Mouse (Mus musculus): ENCODE measurements around the gene Ptchd4.

The Ptchd4 gene

GRCm38 (mm10) chr17:42315669-42316611, at the start of gene Ptchd4:
Gene Ptchd4, plus strand, starts transcription at chr17:42315947.
- peak; percentile 28 for DNase-seq

GRCm38 (mm10) chr17:42276861-42277260, 38.9 kb upstream of the Ptchd4 start:
- no peak for DNase-seq

- DNase-seq = no peak
These were observed 31.4 kb upstream of the Ptchd4 start for GRCm38 (mm10) chr17:42284391-42284790.

GRCm38 (mm10) chr17:42286255-42286654, 29.5 kb upstream of the Ptchd4 start:
- no peak for DNase-seq

DNA sequence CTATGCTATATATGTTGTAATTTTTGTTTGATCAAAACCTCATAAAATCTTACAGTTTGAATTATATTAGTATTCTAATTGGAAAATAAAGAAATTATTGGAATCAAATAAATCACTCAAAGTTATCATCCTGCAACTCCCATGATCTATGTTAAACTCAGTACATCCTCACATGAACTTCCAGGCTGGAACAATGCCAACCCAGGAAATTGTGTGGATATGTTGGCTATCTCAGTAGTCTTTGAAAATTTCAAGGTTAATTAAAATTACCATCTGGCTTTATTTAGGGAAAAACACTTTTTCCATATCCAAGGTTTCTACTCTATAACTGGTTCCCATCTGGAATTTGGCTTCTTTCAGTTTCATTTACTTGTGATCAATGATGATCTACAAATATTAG, 25.4 kb upstream of the Ptchd4 start:
- no peak for DNase-seq

DNA sequence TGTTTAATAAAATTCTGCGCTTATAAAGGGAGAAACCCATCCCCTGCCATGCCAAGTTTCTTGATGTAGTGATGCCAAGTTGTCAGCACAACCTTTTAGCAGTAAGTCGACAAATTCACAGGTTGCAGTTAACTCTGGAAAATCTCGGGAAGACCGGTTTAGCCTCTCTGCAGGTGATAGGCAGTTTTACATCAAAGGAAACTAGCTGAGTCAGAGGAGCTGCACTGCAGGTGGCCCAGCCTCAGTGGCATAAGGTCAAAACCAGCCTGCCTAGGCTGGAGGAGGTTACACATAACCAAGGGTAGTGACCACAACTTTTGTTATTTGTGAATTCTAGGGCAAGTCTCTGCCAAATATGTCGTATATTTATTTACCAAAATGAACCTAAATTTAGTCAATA, 24.0 kb upstream of the Ptchd4 start:
- DNase-seq = no peak

- DNase-seq = no peak
These were observed 17.8 kb upstream of the Ptchd4 start for GRCm38 (mm10) chr17:42297986-42298385.

DNA sequence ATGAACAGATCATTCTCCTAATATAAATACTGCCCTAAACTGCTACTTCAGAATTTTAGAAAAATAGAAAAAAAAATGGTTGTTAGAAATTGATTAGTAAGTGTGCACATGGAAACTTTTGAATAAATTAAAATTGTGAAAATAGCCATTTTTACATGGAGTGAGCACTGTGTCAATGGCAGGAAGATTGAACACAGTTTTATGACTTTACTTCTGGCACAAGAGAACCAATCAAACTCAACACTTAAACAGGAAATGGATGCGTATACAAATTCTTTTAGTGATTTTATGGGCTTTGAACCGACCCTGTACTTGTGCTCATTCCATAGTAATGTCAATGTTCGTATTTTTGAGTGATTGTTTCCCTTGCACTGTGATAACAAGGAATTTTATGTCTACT, 16.1 kb upstream of the Ptchd4 start:
- DNase-seq = no peak

GRCm38 (mm10) chr17:42303062-42303577, 12.6 kb upstream of the Ptchd4 start:
- DNase-seq = no peak

- DNase-seq = no peak
These were observed 11.5 kb upstream of the Ptchd4 start for GRCm38 (mm10) chr17:42304262-42304661.

GRCm38 (mm10) chr17:42307001-42307400, 8.7 kb upstream of the Ptchd4 start:
- no peak for DNase-seq

DNA sequence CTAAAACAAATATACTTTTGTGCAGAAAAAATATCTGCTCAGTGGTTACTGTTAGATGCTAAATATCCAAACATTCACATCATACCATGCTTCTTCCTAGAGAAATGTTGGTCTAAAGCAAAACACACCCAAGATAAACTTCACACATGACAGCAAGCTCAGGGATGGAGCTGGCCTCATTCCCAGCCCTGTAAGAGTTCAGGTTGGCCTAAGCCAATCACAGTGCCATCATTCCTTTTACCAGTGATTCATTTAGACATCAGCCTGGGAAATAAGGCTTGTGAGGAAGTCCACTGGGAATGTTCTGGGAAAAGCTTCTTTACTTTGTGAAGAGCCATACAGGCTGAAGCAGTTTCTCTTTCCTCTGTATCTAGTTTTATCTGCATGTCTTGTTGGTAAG, 5.6 kb upstream of the Ptchd4 start:
- DNase-seq = no peak

GRCm38 (mm10) chr17:42316612-42316982, 850 bp downstream of the Ptchd4 start:
- peak; percentile 13 for DNase-seq

DNA sequence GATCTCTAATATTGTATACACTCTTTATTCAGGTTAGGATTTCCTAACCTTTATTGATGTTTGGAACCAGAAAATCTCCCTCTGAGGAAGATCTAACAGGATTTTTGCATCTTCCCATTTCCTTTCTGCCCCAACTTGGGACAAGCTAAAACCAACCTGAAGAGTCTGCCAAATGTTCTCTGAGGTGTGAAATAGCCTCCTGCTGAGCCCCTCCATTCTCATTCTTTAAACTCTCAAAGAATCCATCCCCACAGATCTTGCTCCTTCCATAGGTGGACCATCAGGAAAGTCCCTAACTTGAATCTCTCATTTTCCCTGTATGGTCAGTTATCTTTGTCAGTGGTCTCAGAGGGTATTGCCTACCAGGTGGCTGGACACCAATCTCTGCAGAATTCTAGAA, 20.0 kb downstream of the Ptchd4 start:
- DNase-seq = no peak

- no peak for DNase-seq
These were observed 20.8 kb downstream of the Ptchd4 start for GRCm38 (mm10) chr17:42336571-42336970.

GRCm38 (mm10) chr17:42346027-42346426, 30.3 kb downstream of the Ptchd4 start:
- no peak for DNase-seq

DNA sequence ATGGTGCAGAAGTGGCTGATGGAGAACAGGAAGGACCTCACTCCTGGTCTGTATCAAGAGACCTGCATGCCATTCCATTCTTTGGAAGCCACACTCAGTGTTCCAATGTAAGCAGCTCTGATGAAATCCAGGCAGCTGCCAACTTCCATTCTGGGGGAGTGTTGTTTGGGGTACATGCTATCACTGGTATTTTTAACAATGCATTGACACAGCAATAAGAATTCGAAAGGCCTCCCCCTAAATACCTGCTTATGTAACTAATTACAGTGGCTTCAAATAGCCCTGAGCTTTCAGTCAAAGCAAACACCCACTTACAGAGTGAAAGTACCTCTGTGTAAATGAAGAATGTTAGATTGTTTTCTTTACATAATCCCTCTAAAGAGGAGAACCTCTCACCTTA, 42.7 kb downstream of the Ptchd4 start:
- DNase-seq = no peak

DNA sequence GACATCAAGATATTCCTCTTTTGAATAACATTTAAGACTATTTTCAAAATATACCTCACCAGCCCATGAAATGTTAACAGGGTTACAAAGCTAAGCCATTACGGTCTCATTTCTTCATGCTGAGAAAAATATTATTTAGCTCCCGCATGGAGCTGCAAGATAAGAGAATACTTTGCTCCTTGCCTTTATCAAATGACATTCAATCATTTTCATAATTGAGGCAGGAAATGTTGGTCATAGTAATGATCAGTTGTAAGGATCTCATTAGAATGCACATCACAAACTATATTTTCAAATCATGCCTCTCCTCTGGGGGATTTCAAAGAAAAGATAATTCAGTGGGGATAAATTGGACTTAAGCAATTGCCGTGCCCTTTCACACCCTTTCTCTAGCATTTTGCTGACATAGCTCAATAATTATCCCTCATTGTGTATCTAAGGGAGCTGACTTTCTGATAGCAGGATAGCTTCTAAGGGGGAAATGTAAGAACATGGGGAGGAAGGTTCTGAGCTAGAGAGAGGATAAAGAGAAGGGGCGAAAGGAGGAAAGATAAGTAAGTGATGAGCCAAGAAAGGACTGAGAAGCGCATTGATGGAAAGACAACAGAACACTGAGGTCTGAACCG, 47.5 kb downstream of the Ptchd4 start:
- no peak for DNase-seq

- DNase-seq = no peak
These were observed 49.0 kb downstream of the Ptchd4 start for GRCm38 (mm10) chr17:42364716-42365115.

DNA sequence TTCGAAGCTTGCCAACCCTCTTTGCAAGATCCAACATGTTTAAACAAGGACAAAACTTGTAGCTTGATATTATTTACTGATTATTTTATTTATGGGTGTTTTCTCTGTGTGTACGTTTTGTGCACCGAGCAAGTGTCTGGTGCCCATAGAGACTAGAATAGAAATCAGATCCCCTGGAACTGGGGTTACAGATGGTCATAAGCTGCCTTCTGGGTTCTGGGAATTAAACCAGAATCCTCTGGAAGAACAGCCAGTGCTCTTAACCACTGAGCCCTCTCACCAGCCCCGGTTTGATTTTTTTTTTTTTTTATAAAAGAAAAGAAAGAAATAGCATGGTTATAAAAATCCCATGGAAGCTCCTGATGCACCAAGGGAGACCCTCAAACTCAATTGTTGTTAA, 59.1 kb downstream of the Ptchd4 start:
- no peak for DNase-seq

GRCm38 (mm10) chr17:42393086-42393485, 77.3 kb downstream of the Ptchd4 start:
- DNase-seq = no peak

DNA sequence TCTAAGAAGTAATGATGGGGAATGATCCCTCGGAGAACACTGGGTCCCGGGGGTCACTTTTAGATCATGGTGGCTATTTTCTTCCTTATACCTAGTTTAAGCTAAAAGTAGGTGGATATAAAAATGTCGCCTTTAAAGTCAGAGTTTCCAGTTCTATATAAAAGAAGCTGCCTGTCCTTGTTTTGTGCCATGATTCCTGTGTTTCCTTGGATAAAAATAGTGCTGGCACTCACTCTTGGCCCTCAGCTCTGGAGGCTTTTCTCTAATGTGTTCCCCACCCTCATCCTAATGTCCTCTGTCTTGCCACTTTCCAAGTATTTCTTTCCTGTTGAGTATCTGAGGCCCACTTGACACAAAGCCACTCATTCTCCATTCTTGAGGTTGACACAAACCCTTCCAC, 79.6 kb downstream of the Ptchd4 start:
- no peak for DNase-seq

DNA sequence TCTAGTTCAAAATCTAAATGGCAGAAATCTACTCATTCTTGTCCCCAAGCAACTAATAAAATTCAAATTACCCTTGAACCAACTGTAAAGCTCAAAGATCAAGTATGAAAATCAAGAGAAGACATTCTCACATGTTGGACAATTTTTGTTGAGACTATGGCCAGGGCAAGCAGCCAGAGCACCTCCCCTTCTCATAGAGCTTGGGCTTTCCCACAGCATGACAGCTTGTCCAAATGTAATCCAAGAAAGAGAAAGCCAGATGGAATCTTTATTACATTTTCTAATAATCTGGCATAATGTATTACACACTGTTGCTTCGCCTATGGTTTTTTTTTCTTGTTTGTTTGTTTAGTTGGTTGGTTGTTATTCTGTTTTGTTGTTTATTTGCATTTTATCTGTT, 102.7 kb downstream of the Ptchd4 start:
- DNase-seq = no peak

GRCm38 (mm10) chr17:42427961-42428360, 112.2 kb downstream of the Ptchd4 start:
- no peak for DNase-seq

Measured in kidney, postnatal 10 days (tissue).